In genomic region chr9:89479406-89479805, GRCm38 (mm10) we compare ENCODE assay signal across 16 mouse cellular contexts.
"Had no signal": no experiment of that assay in that cellular context is flagged by ENCODE, and none has a peak within 500 bp of the region (broad histone marks: within the 10 kb centered on the region; RNA-seq: fewer than 3 reads in every experiment).

No protein-coding gene starts in this region.

- H3K4me1 ChIP-seq: neural tube, embryonic 13.5 days; neural tube, embryonic 15.5 days; stomach, embryonic 15.5 days had no signal

- H3K9me3 ChIP-seq: neural tube, embryonic 13.5 days; neural tube, embryonic 15.5 days; stomach, embryonic 15.5 days had no signal

- H3K27ac ChIP-seq: neural tube, embryonic 13.5 days; neural tube, embryonic 15.5 days; stomach, embryonic 15.5 days; stomach, postnatal 0 days had no signal

- DNase-seq: retina, postnatal 1 day; right cerebral cortex, adult 18-20 months; right cerebral cortex, postnatal 14 days; right cerebral cortex, postnatal 25 days; right cerebral cortex, postnatal 4 days; spleen, adult 18-20 months; thymus, adult 18-20 months; thymus, adult 2 months; thymus, postnatal 14 days; thymus, postnatal 25 days; thymus, postnatal 36 days; thymus, postnatal 4 days had no signal

- H3K4me3 ChIP-seq: neural tube, embryonic 13.5 days; neural tube, embryonic 15.5 days; stomach, embryonic 15.5 days had no signal

- H3K27me3 ChIP-seq: neural tube, embryonic 13.5 days; neural tube, embryonic 15.5 days; stomach, embryonic 15.5 days had no signal

- H3K4me2 ChIP-seq: neural tube, embryonic 13.5 days; neural tube, embryonic 15.5 days; stomach, embryonic 15.5 days had no signal

- H3K36me3 ChIP-seq: neural tube, embryonic 13.5 days; neural tube, embryonic 15.5 days; stomach, embryonic 15.5 days had no signal

- H3K9ac ChIP-seq: neural tube, embryonic 13.5 days; neural tube, embryonic 15.5 days; stomach, embryonic 15.5 days had no signal
